Mouse (Mus musculus) WW6 (cell line): ENCODE data around the gene Csmd2.
A peak's percentile ranks its signal among the peaks of the same experiment; 100 is the strongest.

Source experiments
- DNase-seq: peaks from one replicate; pipeline ENCODE4 v3.0.0-alpha.2; 2013; ENCODE audit warnings: low read depth, low spot score

Csmd2 gene

DNA sequence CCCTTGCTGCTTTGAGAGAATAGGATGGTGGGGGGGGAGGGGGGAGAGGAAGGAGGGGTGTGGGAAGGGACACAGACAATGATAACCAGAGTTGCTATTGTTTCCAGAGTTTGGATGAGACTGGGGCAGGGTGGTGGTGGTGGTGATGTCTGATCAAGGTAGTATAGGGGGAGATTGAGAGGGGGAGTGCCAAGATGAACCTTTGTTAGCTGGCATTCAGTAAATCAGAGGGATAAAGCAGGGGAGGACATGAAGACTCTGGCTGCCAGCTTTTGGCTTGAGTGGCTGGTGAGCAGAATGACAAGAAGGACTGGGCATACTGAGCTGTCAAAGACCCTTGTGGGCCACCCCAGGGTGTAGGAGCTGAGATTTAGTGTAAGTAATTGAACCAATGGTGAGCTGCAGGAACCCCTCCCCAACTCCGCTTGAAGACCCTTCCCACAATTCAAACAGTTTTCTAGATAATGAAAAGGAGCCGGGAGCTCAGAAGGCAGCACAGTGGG, 254.2 kb downstream of the Csmd2 start:
- DNase-seq: no peak

DNA sequence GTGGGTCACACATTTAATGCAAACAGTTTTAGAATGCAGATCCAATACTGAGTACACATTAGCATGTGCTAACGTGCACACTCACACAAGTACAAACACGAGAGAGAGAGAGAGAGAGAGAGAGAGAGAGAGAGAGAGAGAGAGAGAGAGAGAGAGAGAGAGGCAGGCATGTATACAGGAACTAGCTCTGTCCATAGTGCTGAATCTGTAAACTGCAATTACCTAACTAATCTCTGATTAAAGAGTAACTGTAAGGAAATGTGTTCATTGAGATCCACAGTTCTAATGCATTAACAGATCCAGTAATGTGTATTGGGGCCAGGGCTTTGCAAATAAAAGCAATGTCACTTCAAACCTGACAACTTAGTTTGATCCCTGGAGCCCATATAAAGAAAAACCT, 257.5 kb downstream of the Csmd2 start:
- no peak for DNase-seq

DNA sequence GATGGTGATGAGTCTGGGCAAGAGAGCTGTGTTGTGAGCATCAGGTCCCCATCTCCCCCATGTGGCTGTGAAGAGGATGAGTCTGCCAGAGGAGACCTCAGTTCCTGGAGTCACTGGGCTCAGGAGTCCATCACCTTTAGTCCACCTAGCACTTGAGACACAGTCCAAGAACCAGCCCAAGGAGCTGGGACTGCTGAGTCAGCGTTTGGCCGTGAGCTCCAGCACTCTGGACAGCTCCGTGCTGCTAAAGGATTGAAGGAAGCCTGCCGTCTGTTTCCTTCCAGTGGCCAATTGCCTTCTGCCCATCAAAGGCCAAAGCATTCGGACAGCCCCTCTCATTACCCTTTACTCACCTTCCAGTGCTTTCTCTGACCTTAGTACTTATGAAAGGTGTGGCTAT, 261.0 kb downstream of the Csmd2 start:
- no peak for DNase-seq

DNA sequence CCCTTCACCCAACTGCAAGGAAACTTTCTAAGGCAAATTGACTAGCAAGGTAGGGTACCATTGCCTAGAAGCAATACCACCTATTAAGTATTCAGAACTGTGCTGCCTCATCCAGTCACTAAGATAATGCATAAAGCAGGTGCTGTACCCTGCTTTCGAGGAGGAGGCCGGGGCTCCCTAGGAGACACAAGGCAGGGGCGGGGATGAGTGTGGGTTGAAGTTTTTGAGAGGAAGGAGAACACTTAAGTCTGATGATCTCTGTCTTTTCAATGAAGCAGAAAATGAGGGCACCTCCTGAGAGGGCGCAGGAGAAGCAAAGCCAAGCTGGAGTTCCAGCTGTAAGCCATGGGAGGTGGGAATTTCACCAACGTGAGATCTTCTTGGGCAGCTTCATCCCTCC, 271.6 kb downstream of the Csmd2 start:
- no peak for DNase-seq

DNA sequence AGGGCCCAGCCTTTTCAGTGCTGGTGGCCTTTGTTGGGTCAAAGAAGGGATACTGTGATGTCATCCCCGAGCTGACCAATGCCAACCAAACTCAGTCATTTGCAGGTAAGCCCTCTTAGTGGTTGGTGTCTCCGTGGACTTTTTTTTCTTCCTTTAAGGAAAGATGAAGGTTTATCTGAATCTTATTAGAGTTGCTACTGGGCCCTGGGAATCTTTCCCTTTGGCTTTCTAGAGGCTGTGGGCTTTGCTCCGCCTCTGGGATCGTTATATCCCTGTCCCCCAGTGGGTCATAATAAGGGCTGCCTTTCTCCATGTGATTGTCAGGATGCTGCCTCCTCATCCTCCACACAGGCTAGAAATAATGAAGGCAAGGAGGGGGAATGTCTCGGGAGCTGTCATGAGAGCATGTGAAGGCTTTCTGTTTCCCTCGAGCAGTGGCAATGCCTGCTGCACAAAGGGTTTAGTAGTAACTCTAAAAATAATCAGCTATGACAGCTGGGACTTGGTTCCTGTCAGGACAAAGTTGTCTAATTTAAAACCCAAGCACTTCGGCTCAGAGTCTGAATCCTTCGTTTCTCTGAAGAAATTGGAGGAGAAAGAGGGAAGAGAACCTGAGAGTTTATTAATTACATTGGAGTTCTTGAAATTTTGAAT, 273.4 kb downstream of the Csmd2 start, which contains the start of gene Hmgb4:
TSS of gene Hmgb4 (minus strand) at position 51 of the 654 bp plus-strand sequence.
- DNase-seq: no peak

DNA sequence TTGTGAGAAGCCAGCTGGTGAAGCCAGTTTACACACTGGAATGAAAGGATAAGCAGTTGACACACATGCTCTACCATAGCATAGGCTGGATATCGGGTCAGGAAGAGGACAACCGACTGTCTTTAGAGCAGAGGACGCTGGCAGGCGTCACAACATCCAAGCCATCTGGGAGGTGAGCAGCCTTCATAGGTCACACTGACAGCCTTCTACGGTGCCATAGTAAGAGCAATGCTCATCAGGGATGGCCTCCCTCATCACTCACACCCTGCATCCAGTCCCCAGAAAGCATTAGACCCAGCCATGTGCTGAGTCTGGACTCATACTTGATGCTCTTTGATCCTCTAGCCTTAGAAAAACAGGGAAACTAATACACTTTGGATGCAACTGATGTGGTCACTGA, 276.8 kb downstream of the Csmd2 start:
- no peak for DNase-seq

DNA sequence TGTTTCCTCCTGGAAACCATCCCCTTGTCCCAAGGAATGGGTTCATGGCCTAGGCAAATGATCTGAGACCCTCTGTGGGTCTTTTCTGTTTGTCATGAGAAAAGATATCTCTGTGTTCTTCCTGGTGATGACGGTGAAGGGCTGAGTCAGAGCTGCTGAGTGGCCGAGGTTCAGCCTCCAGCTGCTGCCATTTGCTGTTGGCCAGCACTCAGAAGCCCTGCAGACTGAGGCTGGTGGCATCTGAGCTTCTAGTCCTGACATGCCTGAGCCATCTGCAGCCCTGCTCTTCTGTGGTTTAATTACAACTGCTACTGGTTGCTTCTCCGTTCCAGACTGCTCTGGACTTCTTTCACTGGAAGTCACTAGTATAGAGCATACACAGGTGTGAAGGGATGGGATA, 277.7 kb downstream of the Csmd2 start:
- DNase-seq: no peak

DNA sequence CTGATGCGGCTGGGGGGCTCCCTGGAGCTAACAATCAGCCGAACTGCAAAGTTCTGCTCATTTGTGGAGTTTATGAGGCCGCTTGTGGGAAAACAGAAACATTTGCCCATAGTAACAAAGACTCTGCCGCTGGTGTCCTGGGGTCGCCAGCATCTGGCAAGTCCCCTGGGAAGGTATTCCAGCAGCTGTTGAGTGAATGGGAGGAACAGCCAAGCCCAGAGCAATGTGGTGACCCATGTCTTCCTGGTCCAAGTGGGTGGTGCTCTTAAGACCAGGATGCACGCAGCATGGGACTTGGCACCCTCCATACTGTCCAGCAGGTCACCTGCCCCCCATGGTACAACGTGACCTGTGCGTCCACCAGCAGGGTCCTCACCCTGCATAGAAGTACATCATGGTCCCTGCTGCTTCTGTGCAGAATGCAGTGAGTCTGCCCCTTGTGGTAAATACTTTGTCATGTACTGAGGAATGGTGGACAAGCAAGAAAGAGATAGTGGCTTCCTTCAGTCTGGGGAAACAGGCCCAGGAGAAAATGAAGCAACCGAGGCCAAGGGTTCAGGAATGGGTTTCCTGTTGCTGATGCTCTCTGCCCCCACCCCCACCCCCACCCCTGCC, 281.7 kb downstream of the Csmd2 start:
- no peak for DNase-seq

DNA sequence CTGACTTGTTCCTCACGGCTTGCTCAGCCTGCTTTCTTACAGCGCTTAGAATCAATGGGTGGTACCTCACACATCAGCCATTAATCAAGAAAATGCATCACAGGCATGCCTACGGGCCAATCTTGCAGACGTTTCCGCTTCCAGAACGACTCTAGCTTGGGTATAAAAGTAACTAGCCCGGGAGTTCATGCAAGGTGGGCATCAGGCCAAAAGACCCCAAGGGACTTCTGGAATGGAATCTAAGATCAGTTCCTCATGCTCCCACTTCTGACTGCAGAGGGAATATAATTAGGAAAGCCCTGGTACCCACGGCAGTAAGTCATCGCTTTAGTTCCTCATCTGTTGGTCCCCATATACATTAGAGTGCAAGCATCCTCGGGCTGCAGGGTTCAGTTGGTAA, 282.5 kb downstream of the Csmd2 start:
- DNase-seq: no peak

DNA sequence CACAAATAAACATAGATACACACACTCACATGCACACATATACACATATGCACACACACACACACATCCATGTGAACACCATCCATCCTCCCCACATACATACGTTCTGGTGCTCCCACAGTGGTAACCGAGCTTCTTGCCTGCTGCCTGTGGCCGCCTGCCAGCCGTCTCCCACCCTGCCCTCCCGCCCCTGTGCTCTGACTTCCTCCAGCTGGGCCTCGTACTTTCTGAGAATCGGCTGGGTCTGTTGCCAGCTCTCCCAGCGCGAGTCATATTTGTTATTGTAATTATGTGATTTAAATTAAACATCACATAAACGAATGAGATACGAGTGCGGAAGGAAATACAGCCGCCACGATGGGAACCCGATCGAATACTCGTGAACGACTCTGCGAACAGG, 283.3 kb downstream of the Csmd2 start:
- no peak for DNase-seq

DNA sequence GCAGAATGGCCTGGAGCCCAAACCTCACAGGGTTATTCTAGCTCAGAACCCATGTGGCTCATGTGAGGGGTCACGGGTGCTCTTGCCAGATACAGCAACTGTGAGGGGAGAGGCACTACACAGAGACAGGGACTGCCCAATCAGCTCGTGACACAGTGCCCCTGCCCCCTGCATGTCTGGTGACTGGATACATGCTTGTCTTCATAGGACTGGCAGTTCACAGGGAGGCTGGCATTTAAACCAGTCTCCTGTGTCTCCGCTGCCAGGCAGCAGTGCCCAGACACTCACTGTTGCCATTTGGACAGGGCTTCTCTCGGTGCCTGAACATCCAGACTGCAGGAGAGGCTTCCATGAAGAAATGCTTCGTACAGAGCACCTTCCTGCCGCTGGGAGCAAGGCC, 284.8 kb downstream of the Csmd2 start:
- DNase-seq: no peak

DNA sequence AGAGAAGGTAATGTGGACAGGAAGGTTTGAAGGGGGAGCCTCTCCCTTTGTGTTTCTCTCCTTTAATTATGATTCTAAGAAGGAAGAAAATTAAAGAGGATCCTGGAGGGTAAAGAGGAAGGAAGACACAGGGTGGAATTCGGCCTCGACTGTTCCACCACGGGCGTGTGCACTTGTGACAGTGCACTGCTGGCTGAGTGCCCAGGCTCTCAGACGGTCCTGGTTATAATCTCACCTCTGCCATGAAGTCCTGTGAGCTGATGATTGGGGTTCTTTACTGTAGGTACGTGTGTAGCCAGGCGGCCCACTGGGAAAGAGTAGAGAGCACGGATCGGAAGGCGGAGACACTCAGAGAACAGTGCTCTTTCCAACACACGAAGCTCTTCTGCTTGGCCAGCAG, 285.5 kb downstream of the Csmd2 start:
- DNase-seq: no peak

DNA sequence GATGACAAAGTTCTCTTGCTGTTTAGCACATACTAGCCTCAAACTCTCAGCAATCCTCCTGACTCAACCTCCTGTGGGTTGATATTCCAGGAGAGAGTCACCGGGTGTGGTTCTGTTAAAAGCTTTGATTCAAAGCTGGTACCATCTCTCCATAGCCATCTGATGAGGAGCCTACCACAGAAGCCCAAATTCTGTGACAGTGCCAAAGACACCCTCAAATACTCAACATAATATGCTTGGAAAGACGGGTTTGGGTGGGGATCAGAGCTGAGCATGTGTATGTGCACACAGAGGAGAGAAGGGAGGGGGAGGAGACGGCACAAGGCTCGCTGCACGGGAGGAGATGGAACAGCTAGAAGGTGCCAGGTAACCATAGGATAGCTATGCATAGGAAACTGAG, 287.5 kb downstream of the Csmd2 start:
- no peak for DNase-seq

DNA sequence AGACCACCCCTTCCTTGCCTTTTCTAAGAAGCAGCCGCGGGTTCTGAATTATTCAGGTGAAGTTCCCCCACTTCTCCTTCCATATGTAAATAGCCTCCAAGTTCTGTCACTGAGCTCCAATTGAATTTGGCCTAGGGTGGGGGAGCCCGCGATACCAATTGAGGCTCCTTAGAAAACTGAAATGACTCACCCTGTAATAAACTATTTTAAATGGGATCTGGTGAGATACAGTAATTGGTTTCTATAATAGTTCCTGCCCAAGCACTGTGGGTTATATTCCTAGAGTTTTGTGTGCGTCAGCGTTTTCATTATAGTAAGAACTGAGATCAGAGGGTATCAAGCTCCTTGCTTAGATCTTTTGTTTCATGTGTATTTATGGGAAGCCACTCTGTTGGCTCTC, 287.9 kb downstream of the Csmd2 start:
- no peak for DNase-seq

DNA sequence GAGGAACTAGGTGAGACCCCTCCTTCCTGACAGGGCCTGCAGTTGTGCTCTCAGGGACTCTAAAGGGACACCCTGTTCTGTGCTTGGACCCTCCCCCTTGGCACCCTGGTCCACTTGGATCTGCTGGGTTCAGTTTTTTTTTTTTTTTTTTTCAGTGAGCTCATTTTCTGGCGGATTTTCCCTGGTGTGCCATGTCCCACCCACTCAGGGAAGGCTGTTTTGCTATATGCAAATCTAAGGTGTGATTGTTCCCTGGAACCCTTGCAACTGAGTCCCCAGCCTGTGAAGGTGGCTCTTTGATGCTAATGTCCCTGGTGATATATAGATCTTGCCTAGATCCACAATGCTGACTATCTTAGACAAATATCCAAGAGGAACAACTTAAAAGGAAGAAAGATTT, 297.4 kb downstream of the Csmd2 start:
- no peak for DNase-seq

DNA sequence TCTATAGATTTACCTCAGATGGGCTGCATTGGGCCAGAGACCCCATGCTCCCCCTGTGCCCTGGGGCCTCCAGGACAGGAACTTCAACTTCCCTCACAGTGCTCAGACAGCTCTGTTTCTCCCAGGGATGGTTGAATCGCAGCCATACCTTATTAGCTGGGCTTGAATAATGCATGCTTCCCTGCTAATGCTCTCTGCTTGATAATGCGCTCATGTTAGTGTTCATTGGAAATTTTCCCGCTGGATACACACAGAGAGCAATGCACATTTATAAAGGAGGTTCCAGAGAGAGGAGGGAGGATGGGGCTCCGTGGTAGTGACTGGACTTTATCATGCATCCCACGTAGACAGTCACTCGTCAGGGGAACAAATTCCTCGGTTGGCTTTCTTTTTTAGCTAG, 300.4 kb downstream of the Csmd2 start:
- no peak for DNase-seq

DNA sequence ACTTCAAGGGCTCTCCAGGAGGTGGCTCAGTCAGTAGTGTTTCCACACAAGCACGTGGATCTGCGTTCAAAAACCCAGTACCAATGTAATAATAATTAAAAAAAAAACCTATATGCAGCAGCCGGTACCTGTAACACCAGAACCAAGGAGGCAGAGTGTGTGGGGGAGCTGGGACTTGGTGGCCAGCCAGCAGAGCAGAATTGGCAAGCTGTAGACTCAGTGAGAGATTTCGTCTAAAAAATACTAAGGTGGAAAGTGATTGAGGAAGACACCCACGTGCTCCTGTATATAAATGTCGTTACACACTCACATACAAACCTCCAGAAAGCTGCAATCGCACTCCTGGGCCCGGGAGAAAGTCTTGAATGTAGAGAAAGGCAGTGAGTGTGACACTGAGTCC, 316.4 kb downstream of the Csmd2 start:
- DNase-seq: no peak

DNA sequence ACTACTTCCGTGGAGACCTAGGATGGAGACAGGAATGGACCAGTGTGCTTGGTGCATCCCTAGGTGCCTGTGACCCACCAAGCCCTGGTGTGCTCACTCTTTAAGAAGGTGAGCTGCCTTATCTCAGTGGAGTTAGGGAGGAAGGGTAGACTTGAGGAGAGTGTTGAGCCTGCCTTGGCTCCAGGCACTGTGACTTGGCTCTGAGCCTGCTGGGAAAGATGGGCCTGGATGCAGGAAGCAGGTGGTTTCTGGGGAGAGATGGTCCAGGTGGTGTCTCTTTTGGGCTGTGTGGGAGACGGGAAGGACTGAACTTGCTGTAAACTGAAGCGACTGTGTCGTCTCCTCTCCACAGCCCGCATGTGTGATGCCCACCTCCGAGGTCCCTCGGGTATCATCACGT, 318.4 kb downstream of the Csmd2 start:
- DNase-seq: no peak

DNA sequence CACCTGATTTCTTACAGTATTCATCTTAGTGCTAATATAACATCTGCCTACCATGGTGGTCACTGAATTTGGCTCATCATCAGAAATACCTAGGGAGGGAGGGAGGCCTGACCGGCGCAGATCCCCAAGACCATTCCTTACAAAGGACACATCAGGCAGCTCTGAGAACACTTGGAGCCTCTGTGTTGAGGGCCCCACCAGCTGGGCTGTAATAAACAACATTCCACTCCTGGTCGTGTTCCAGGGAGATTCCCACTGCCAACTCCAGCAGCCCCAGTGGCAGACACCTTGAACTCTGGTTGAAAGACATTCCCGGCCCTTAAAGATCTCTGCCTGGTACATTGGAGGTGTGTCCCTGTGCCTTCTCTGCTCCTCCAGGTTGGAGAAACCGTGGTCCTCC, 327.7 kb downstream of the Csmd2 start:
- no peak for DNase-seq

DNA sequence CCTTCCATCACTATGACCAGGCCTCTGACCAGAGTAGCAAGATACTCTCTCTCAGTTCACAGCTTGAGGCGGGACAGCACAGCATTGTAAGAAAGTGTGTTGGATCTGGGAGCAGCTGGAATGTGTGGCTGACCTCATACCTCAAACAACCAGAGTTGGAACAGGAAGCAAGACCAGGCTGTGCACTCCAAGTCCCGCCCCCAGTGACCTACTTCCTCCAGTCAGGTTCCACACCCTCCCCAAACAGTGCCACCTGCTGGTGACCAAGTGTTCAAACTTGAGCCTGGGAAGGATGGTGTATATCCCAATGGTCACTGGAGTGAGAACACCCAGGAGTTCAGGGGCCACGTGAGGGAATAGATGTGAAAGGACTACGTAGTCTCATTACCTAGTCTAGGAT, 330.3 kb downstream of the Csmd2 start:
- peak; percentile 5 for DNase-seq

DNA sequence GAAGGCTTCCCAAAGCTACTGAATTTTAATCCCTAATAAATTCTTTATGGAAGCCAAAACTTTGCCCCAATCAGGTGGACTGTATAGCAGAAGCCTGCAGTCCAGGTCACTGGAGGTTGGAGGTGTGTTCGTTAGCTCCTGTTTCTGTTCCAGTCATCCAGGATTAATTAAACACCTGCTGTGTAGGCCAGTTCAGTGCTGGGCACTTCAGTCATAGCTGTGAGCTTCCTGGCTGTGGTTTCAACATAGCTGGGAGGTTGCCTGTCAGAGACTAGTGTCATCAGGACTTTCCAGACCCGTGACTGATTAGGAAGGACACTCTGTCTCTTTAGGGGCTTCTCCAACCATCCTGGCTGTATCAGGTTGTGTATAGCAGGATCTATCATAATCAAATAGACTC, 337.9 kb downstream of the Csmd2 start:
- no peak for DNase-seq

DNA sequence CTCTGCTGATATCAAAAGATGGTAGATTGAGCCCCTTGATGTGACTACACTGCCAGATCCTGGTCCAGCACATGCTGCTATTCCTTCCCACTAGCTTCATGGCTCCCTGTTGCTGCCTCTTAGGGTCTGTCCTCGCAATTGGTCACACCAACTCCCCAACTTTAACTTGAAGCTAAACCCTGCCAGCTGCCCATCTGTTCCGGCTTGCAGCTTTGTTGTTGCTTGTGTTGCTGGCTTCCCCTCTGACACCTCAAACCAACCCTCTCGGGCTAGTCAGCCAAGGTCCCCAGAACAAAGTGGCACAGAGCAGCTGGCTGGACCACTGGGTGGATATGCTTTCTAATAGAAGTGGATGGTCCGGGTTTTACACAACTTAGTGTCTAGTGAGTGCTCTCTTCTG, 339.1 kb downstream of the Csmd2 start:
- DNase-seq: no peak

DNA sequence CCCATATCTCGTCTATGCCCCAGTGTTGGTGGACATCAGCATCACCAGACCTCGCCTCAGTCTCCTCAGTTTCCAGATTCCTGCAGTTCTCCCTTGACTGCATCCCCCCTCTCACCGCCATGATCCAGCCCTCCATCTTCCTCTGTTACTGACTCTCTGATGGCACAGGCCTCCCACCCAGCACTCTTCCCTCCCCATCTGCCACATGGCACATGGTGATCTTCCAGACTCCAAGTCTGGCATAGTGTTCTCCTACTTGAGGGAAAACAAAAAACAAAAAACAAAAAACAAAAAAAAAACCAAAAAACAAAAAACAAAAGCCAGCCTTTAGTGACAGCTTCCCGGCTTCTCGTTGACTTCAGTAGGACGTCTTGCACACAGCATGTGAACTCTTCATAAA, 339.8 kb downstream of the Csmd2 start:
- no peak for DNase-seq

DNA sequence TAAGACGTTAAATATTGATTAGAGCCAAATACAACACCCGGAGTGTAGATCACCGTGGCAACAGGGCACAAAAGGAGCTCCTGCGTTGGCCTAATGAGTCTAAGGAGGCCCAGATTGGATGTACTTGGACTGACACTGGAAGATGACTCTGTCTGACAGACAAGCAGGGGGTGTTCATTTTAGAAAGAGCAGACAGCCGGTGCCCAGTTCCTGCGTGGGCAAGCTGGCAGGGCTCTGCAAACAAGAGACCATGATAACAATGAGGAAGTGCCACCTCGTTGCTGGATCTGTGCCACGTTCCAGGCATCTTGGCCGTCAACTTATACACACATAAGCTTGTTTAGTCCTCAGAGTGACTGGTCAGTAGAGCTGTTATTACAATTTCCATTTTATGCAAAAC, 342.9 kb downstream of the Csmd2 start:
- DNase-seq: no peak
